Mouse (Mus musculus) R1 (cell line): ENCODE data around the gene Upf1.

ENCODE experiments used
- DNase-seq: peaks from one replicate; pipeline ENCODE4 v3.0.0-alpha.2; 2018; ENCODE audit warnings: low read depth, low spot score

Gene Upf1

GRCm38 (mm10) chr8:70327512-70327911 lies 25.6 kb downstream of the Upf1 start:
- no peak for DNase-seq

GRCm38 (mm10) chr8:70323716-70324115 lies 29.4 kb downstream of the Upf1 start:
- DNase-seq = no peak

GRCm38 (mm10) chr8:70317872-70318271 lies 35.2 kb downstream of the Upf1 start:
- DNase-seq = no peak

GRCm38 (mm10) chr8:70316511-70317504 lies 36.3 kb downstream of the Upf1 start:
- DNase-seq = peak; percentile 97

- DNase-seq = peak; percentile 74
These were observed 37.2 kb downstream of the Upf1 start, which contains the start of gene Cers1 for GRCm38 (mm10) chr8:70315624-70316510. TSS of gene Cers1 (plus strand) at chr8:70315775.

GRCm38 (mm10) chr8:70313399-70313798 lies 39.7 kb downstream of the Upf1 start:
- no peak for DNase-seq

- peak; percentile 77 for DNase-seq
These were observed 43.8 kb downstream of the Upf1 start for GRCm38 (mm10) chr8:70309311-70309710.

GRCm38 (mm10) chr8:70302901-70303300 lies 50.2 kb downstream of the Upf1 start:
- DNase-seq = no peak

GRCm38 (mm10) chr8:70302358-70302890 lies 50.7 kb downstream of the Upf1 start, which contains the start of the genes Ddx49 and Cope:
TSS of gene Ddx49 (minus strand) at chr8:70302489.
TSS of gene Cope (plus strand) at chr8:70302518.
- peak; percentile 94 for DNase-seq

- no peak for DNase-seq
These were observed 52.2 kb downstream of the Upf1 start for GRCm38 (mm10) chr8:70300881-70301280.

GRCm38 (mm10) chr8:70293988-70294405 lies 59.1 kb downstream of the Upf1 start:
- DNase-seq = no peak

GRCm38 (mm10) chr8:70286737-70287136 lies 66.3 kb downstream of the Upf1 start:
- peak; percentile 80 for DNase-seq

- no peak for DNase-seq
These were observed 67.8 kb downstream of the Upf1 start for GRCm38 (mm10) chr8:70285304-70285703.

GRCm38 (mm10) chr8:70284421-70284820 lies 68.7 kb downstream of the Upf1 start:
- DNase-seq = no peak

- peak; percentile 33 for DNase-seq
These were observed 69.7 kb downstream of the Upf1 start for GRCm38 (mm10) chr8:70283136-70284077.

- DNase-seq = peak; percentile 99
These were observed 70.4 kb downstream of the Upf1 start, which contains the start of gene Homer3 for GRCm38 (mm10) chr8:70282603-70283135. TSS of gene Homer3 (plus strand) at chr8:70282827.
